Mouse (Mus musculus) kidney, postnatal 36 days (tissue): ENCODE data around the gene Bcr.

Experiments
- DNase-seq, 2 experiments: peaks; one replicate each; pipeline ENCODE4 v3.0.0; 2021 to 2022; ENCODE audit warnings: mixed read lengths in 2 of 2

Bcr gene

DNA sequence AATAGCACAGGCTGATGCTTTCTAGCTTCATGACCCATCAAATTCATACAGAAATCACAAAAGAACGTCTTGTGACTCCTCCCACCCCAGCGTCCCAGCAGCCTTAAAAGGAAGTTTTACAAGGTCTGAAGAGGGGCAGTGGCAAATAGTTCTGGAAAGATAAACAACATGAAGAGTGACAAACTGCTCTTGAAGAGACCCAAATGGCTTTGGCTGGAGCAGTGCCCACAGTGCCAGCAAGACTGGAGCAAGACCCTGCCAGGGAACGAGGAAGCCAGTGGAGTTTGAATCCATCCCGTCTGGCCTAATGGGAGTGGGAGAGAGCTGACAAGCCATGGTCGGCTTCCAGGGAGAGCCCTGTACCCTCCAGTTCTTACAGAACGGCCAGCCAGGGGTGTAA is 126.2 kb downstream of the Bcr start:
- no peak for DNase-seq

DNA sequence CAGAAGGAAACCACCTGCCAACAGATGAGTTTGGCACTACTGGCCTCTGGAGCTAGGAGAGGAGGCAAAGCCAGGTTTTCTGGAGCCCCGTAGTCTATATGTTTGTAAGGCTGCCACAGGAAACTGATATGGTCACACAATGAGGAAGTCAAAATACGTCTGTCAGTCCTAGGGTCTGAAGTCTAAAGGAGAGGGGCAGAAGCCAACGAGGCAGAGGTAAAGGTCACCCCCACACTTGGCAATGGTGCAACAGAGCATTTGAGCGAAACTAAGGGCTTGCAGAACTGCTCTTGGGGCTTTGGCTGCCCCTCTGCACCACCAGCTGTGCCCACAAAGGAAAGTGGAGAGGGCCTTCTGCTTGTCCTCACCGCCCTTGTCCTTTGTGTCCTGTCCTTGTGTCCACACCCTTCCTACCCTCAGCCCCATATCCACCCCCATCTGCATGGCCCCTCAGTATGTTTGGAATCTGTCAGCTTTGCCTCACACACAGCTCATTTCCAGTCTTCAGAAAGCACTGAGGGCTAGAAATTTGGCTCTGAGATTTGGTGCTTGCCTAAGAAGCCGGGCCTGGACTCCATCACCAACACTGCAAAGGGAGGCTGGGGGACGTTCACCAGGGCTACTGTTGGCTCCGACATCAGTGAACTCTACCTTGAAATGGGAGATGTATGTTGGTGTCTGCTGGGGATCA is 127.1 kb downstream of the Bcr start:
- no peak for DNase-seq

DNA sequence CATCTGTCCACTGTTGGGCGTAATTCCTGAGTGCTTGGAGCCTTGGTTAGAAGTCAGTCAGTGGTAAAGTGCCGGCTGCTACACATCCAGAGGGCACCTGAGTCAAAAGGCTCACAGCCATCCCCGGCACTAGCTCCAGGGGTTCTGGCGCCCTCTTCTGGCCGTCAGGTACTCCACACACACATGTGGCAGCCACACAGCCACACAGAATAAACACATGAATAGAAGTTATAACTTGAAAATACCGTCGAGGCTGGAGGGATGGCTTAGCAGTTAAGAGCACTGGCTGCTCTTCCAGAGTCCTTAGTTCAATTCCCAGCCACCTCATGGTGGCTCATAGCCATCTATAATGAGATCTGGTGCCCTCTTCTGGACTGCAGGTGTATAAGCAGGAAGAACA is 131.3 kb downstream of the Bcr start:
- peak in 1 of 2 experiments; percentile 40 for DNase-seq

DNA sequence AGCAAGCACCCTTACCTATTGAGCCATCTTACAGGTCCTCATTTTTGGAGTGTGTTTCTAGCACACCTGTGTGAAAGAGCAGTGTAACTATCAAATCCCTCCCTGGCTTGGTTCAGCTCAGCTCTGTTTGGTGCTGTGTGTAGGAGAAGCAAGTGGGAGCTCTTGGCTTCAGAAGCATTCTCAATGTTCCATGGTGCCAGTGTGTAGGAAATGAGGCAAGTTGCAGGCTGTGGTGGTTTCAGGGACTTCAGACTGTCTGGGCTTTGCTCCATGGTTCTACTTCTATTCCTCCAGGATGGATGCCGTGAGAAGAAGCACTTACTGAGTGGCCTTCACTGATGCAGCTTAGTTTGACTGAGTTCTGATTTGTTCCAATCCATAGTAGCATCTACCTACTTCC is 137.4 kb downstream of the Bcr start:
- no peak for DNase-seq

DNA sequence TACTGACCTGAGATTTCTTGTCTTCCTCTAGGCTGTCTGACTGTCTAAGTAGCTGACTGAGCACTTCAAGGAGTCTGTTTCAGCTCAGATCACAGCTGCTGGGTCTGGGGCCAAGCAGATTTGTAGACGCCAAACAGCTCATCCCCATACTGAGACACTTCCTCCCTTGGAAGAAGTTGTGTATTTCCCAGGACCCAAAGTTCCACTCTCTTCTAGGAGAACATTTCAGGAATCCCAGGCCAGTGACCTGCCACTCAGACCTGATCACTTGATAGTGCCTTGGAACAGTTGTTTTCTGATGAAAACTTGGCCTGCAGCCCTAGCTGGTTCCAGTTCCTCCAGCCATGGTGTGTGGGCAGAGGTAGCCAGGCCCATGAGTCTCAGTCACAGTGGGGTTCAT is 140.3 kb downstream of the Bcr start:
- no peak for DNase-seq

DNA sequence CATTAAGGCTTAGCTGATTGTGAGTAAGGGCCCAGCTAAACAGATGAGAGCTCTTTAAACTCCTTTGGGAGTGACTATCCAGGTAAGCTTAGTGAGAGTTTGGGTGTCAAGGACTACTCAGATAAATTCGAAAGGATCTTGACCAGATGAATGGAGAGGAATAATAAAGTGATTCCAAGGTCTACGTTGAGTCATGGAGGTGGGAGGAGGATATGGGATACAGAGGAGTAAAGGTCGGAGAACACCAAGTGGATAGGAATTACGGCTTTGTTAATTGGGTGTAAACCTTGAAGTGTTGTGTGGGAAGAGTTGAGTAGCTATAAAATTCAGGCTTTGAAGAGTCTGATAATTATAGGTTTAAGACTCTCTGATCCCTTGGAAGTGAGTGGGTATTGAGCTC is 145.8 kb downstream of the Bcr start:
- DNase-seq, result no peak

DNA sequence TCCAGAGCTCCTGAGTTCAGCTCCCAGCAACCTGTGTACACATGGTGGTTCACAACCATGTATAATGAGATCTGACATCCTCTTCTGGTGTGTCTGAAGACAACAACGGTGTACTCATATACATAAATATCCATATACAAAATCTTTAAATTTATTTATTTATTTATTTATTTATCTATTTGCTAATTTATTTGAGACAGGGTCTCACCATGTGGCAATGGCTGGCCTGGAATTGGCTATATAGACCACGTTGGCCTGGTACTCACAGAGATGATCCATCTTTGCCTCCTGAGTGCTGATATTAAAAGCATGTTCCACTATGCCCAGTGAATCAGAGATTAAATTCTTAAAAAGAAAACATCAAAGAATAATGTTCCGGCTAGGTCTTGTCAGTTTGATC is 150.4 kb downstream of the Bcr start:
- DNase-seq, result no peak

DNA sequence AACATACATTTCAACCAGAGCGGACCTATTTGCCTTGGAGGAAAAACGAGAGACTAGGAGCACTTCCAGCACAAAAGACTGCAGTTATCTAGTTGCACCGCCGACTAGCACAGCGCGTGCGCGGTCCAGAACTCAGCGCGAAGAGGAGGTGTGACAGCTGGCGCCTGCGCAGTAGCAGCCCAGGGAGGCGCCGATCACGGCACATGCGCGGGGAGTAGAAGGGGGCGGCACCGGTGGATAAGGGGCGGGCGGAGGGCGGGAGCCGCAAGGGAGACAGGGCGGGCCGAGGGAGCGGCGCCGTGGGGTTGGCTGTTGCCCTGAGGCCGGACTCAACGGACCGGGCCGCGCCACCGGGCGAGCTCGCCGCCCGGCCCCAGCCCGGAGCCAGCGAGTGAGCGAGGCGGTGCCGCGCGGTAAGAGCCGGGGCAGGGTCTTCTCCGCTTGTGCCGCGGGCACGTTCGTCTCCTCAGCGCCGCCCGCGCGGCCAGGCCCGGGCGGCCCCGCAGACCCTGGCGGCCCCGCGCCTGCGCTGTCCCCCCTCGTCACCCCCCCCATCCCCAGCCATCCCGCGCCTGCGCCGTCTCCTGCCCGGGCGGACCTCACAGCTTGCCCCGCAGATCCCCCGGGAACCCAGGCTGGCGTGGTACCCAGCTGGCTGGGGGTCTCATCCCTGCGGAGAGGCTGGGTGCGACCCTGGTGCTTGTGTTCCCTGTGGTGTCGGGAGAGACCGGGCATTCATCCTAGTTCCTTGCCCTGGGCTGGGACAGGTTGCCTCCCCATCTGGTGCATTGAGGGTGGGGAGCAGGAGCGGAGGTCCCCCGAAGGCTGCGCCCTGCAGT is 151.6 kb downstream of the Bcr start, which contains the start of gene Specc1l:
TSS of gene Specc1l (plus strand) at position 267 of the 839 bp plus-strand sequence.
- peak; percentile 97 for DNase-seq

DNA sequence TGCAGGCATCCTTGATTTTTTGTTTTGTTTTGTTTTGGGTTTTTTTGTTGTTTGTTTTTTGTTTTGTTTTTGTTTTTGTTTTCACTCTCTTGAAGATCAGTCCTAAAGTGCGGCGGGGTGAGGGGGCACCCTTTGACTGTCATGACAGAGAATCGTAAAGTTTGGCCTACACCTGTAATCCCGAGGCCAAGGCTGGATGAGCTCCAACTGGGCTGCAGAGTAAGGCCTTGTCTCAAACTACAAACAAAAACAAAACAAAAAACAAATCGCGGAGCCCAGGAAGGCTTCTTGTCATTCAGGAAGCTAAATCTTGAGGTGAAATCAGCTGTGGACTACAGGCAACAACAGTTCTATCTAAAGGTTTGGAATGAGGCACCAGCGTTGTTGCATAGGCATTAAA is 152.6 kb downstream of the Bcr start:
- DNase-seq, result peak; percentile 35 to 64

DNA sequence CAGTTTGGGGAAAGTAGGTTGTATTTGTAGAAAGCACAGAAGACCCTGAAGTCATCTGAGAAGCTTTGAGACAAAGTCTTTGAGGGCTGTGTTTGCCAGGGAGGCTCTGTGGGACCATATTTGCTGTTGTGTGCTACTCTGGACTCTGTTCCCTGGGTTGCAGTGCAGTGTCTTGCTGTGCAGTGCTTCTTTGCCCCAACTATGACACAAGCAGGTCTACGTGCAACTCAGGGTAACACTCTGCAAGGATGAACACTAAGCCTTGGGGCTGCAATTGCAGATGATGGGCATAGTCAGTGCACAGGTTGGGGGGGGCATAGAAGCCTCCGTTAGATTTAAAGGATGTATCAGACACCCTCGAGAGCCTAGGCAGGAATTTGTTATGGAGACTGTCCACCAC is 160.3 kb downstream of the Bcr start:
- no peak for DNase-seq

DNA sequence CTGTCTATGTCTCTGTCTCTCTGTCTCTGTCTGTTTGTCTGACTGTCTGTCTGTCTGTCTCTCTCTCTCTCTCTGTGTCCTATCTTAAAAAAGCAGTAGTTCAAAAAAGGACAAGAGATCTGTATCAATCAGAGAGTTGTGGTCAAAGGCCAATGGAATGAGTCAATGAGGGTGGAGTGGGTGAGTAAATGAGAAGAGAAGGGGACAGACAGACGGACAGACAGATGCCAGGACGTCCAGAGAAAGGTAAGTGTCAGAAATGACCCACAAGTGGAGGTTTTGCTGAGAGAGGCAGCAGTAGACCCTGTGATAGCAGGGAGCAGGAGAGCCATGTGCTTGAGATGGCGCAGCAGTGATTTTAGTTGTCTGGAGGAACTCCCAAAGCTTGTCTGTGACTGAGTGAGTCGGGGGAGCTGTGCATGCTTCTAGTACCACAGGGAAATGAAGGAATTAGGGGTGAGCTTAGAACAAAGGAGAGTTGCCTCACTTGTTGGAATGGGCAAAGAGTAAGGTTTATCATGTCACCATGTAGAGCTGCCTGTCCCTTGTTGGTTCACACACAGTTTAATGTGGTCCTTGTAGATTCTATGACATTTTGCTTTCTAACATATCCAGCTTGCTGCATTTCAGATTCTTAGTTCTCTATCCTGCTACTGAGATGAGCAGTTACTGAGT is 161.7 kb downstream of the Bcr start:
- no peak for DNase-seq

DNA sequence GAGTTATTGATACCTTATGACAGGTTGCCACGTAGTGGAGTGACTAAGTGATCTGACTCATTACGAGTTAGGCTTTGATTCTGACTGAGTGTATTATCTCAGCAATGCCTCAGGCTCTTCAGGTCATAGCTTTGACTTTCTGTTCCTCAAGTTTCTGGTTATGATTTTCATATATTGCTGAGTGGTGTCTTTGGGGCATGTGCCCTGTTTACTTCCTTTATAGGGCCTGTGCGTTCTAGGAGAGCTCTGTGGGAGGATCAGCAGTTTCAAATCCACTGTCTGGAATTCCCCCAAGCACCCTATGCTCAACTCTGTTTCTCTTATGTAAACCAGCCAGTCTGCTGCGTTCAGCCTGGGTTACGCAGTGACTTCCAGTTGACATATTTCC is 162.2 kb downstream of the Bcr start:
- DNase-seq, result no peak

DNA sequence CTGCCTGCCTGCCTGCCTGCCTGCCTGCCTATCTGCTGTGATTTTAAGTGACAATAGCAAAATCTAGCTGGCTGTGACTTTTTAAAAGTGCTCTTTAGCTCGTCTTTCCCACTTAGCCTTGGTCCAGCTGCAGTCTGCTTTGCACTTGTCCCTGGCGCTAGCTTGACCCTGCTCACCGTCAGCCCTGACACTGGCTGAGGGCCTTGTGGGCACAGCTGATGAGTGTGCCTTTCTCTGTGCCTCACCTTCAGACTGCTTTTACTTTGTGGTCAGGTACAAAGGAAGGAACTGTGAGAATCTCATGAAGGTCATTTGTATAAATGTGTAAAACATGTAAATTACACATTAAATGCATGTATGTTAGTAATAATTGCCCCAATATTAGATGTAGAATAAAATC is 163.8 kb downstream of the Bcr start:
- DNase-seq, result no peak

DNA sequence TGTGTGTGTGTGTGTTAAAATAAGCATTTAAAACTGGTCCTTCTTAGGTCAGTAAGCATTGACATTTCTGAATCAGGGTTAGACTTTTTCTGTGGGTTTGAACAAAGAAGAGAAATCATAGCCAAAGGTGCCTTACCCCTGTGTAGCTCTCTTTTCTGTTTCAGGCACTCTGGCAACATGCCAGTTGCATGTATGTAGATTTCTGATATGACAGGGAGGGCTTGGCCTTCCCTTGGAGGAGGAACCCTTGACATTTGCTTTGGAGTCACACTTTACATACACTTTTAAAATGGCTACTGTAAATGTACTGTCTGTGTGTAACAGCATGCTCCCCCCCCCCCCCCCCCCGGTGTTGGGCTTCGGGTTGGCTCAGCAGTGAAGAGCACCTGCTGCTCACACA is 164.2 kb downstream of the Bcr start:
- no peak for DNase-seq

DNA sequence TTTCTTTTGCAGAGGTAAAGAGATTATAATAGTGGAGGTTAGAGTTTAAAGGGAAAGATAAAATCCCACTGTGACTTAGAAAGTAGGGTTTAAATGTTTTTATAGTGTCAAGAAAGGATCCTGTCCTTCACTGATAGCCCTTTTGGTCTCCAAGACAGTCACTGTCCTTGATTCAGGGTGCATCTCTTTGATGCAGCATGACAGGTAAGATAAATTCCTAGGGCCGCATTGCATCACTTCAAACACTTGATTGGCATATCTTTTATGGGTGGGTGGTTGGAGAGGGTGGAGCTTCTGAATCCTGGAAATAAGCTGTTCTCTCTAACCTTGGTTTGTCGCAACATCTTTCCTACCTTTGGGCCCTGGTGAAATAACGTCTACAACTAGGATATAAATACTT is 167.0 kb downstream of the Bcr start:
- no peak for DNase-seq

DNA sequence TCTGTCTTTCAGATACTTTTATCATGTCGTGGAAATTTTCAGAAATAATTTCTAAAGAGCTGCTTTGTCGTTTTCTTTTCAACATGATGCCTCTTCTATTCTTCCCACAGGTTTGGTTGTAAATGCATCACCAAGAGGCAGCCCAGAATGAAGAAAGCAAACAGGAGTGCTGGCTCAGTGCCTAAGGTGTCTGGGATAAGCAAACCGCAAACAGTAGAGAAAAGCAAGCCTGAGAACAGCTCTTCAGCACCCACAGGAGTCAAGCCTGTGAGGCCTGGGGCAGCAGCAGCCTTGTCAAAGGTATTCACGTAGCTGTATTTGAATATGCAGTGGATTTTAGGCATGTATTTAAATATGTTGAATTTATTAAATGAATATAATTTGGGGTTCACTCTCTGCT is 170.2 kb downstream of the Bcr start:
- peak in 1 of 2 experiments; percentile 29 for DNase-seq

DNA sequence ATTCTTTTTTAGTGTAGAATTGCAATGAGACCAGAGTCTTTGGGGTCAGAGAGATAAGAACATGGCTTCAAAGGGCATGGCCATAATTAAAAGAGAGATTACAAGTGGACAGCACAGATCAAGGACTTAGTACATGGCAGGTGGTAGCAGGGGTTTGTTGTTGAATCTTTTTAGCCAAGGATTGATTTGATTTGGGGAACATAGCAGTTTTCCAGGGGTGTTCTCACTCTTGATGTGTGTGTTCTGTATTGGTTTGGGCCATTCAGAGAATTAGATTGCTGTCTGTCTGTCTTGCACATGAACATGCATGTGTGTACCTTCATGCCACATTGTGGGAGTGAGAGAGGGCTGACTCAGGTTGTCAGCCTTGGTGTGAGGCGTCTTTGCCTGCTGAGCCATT is 171.5 kb downstream of the Bcr start:
- no peak for DNase-seq

DNA sequence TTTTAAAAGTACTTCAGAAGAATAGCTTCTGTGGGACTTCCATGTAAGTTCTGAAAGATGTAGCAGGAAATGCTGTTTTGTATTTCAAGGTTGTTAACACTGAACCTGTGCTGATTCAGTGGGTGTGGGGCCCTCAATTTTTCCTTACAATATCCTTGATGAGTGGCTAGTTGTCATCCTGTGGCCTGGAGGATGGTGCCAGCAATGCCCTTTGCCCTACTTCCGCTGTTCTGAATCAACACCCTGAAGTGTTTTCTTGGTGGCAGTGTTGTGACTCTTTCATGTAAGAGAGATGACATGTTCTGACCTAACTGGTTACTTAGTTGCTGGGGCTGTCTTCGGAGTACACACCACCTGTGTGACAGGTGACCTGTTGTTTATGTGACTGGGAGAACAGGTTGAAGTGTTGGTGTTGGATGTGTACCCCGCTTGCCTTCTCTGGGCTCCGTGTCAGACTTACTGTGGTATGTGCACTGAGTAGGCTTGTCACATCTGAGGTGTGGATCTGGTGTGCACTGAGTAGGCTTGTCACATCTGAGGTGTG is 172.3 kb downstream of the Bcr start:
- DNase-seq, result no peak

DNA sequence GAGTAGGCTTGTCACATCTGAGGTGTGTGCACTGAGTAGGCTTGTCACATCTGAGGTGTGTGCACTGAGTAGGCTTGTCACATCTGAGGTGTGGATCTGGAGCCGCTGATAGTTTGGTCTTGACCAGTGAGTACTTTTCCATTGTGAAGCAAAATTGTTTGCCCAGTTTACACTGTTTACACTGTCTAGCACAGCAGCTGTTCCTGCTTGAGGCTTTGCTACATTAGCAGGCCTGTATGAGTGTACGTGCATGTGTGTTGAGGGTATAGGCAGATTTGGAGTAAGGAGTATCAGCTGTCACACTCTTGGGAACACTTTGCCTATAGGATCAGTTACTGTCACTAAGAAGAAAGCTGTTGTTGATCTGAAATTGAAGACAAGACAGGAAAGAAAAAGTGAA is 173.1 kb downstream of the Bcr start:
- no peak for DNase-seq
